Mouse (Mus musculus) embryo, embryonic 10 days (tissue): ENCODE measurements around the gene Gm17324.
A peak's percentile ranks its signal among the peaks of the same experiment; 100 is the strongest.

Experiments used
- DNase-seq: peaks from one replicate; pipeline ENCODE4 v3.0.0-alpha.2; 2015; ENCODE audit warnings: low spot score

Gene Gm17324

GRCm38 (mm10) chr9:78465725-78466124, 17.1 kb upstream of the Gm17324 start:
- no peak for DNase-seq

- DNase-seq = no peak
These were observed 14.8 kb upstream of the Gm17324 start for GRCm38 (mm10) chr9:78463337-78463736.

- no peak for DNase-seq
These were observed 8.4 kb upstream of the Gm17324 start for GRCm38 (mm10) chr9:78457026-78457425.

GRCm38 (mm10) chr9:78451382-78451781, 2.8 kb upstream of the Gm17324 start:
- no peak for DNase-seq

GRCm38 (mm10) chr9:78450404-78450803, 1.8 kb upstream of the Gm17324 start:
- DNase-seq = no peak

GRCm38 (mm10) chr9:78447606-78447972, 997 bp downstream of the Gm17324 start:
- no peak for DNase-seq

GRCm38 (mm10) chr9:78442579-78443392, 5.8 kb downstream of the Gm17324 start, which contains the start of gene Cgas:
TSS of gene Cgas (minus strand) at chr9:78443237.
- DNase-seq = peak; percentile 26

- DNase-seq = no peak
These were observed 6.4 kb downstream of the Gm17324 start for GRCm38 (mm10) chr9:78442237-78442578.

GRCm38 (mm10) chr9:78439426-78439825, 9.2 kb downstream of the Gm17324 start:
- no peak for DNase-seq

GRCm38 (mm10) chr9:78432471-78432870, 16.1 kb downstream of the Gm17324 start:
- no peak for DNase-seq

GRCm38 (mm10) chr9:78430486-78430885, 18.1 kb downstream of the Gm17324 start:
- no peak for DNase-seq

GRCm38 (mm10) chr9:78429551-78429950, 19.0 kb downstream of the Gm17324 start:
- no peak for DNase-seq

- DNase-seq = no peak
These were observed 19.6 kb downstream of the Gm17324 start for GRCm38 (mm10) chr9:78428870-78429432.

GRCm38 (mm10) chr9:78428185-78428584, 20.4 kb downstream of the Gm17324 start:
- no peak for DNase-seq

- DNase-seq = peak; percentile 28
These were observed 21.2 kb downstream of the Gm17324 start for GRCm38 (mm10) chr9:78427362-78427781.

- DNase-seq = no peak
These were observed 47.0 kb downstream of the Gm17324 start for GRCm38 (mm10) chr9:78401596-78401995.

- DNase-seq = no peak
These were observed 48.0 kb downstream of the Gm17324 start for GRCm38 (mm10) chr9:78400570-78400969.
